Mouse (Mus musculus) C2C12 (cell line): Measurements from ENCODE around the gene Slc26a9.

Experiments used
- CTCF ChIP-seq: IDR thresholded peaks from one replicate; pipeline ENCODE4 v1.5.1; 2011; ENCODE audit not compliant: control insufficient read depth, insufficient read depth, insufficient read length
- FOSL1 ChIP-seq: IDR thresholded peaks from one replicate; pipeline ENCODE4 v1.8.0; 2011; ENCODE audit warnings: mild to moderate bottlenecking, low read length; ENCODE audit not compliant: poor library complexity, insufficient read depth, severe bottlenecking
- MAX ChIP-seq: IDR thresholded peaks from one replicate; pipeline ENCODE4 v1.6.1; 2011; ENCODE audit warnings: mild to moderate bottlenecking, control low read depth
- MYOD1 ChIP-seq: IDR thresholded peaks from one replicate; pipeline ENCODE4 v1.6.1; 2011; ENCODE audit warnings: low read depth; ENCODE audit not compliant: control insufficient read depth, insufficient read length
- MYOG ChIP-seq: IDR thresholded peaks from one replicate; pipeline ENCODE4 v1.6.1; 2011; ENCODE audit not compliant: control insufficient read depth, insufficient read length; ENCODE audit errors: extremely low read depth
- USF1 ChIP-seq: IDR thresholded peaks from one replicate; pipeline ENCODE4 v1.6.1; 2011; ENCODE audit warnings: low read depth, mild to moderate bottlenecking, control low read depth, moderate library complexity

GRCm38 (mm10) chr1:131734657-131735273 is 9.1 kb upstream of the Slc26a9 start:
- no peak for TF ChIP-seq MYOD1
- no peak for TF ChIP-seq CTCF
- TF ChIP-seq USF1, result no peak
- no peak for TF ChIP-seq MYOG
- TF ChIP-seq MAX, result no peak
- TF ChIP-seq FOSL1, result no peak
